Mouse (Mus musculus) hindbrain, embryonic 11.5 days (tissue): ENCODE measurements around the gene Ccdc69. TPM values are rescaled to one million over a fixed set of nuclear protein-coding genes. Genes with fewer than 3 reads are reported as not detected.

Source experiments
- ATAC-seq: fragments of 200-750 bp; cut with Nextera tagmentation; 2 replicates; pipeline ENCODE4 v1.8.0; 2017; ENCODE audit warnings: mild to moderate bottlenecking, moderate TSS enrichment, moderate library complexity; ENCODE audit not compliant: low FRiP score
- DNase-seq: peaks from one replicate; pipeline ENCODE4 v3.0.0-alpha.2; 2015; ENCODE audit warnings: low spot score
- H3K27ac ChIP-seq: fragments of 300-500 bp; sonication (generic); 2 replicates; pipeline ENCODE4 v1.5.1; 2014; ENCODE audit warnings: mild to moderate bottlenecking, low read depth, low read length
- H3K27me3 ChIP-seq: fragments of 300-500 bp; sonication (generic); 2 replicates; pipeline ENCODE4 v1.6.1; 2014; ENCODE audit warnings: mild to moderate bottlenecking, low read length, moderate library complexity, mixed read lengths; ENCODE audit not compliant: control insufficient read depth, insufficient read depth
- H3K36me3 ChIP-seq: fragments of 300-500 bp; sonication (generic); 2 replicates; pipeline ENCODE4 v1.6.1; 2014; ENCODE audit warnings: mild to moderate bottlenecking, low read length, moderate library complexity, mixed read lengths; ENCODE audit not compliant: control insufficient read depth, insufficient read depth
- H3K4me1 ChIP-seq: fragments of 300-500 bp; sonication (generic); replicated peaks from 2 replicates; pipeline ENCODE4 v1.6.1; 2014; ENCODE audit warnings: low read length, mixed read lengths; ENCODE audit not compliant: control insufficient read depth, insufficient read depth
- H3K4me2 ChIP-seq: fragments of 300-500 bp; sonication (generic); replicated peaks from 2 replicates; pipeline ENCODE4 v1.6.1; 2014; ENCODE audit warnings: mild to moderate bottlenecking, low read depth, low read length
- H3K4me3 ChIP-seq: fragments of 300-500 bp; sonication (generic); 2 replicates; pipeline ENCODE4 v1.5.1; 2014; ENCODE audit warnings: low read depth, low read length
- H3K9ac ChIP-seq: fragments of 300-500 bp; sonication (generic); 2 replicates; pipeline ENCODE4 v1.6.1; 2014; ENCODE audit warnings: low read depth, low read length
- H3K9me3 ChIP-seq: fragments of 300-500 bp; sonication (generic); 2 replicates; pipeline ENCODE4 v1.6.1; 2016; ENCODE audit warnings: low read length; ENCODE audit not compliant: control insufficient read depth
- WGBS: fragments of 180-500 bp; shearing (Covaris S2); extraction: QIAGEN DNeasy Blood & Tissue Kit; methylation state at CpG from one replicate; pipeline ENCODE4 v1.1.7; 2014; 5-methylcytosine and 5-hydroxymethylcytosine counted together
- polyA plus RNA-seq: library from polyadenylated mRNA; unstranded; fragments of >200 nt; fragmentation: Nextera tagmentation; extraction: Ambion mirVana; gene quantifications from 2 replicates; pipeline ENCODE4 v1.2.1, GENCODE M21; 2014

Gene Ccdc69
- polyA plus RNA-seq, 1 experiment from 2014 or later = 0.36 TPM

GRCm38 (mm10) chr11:55039591-55039990 is 38.3 kb downstream of the Ccdc69 start:
- Histone ChIP-seq H3K4me2 (no peak overlapping the region), H3K4me3 (no peak overlapping the region), H3K27ac (no peak overlapping the region), H3K27me3 (no peaks in the 10 kb centered on the region; the same call in 1 of the 2 replicates), H3K9me3 (no peaks in the 10 kb centered on the region), H3K36me3 (no peaks in the 10 kb centered on the region), H3K9ac (no peak overlapping the region), H3K4me1 (no peaks in the 10 kb centered on the region)
- ATAC-seq (no peak), DNase-seq (peak; percentile 82)
- 12% methylated on average over 9 of the region's 9 CpGs for WGBS

- Histone ChIP-seq H3K27ac (no peak overlapping the region), H3K4me3 (no peak overlapping the region), H3K9me3 (no peaks in the 10 kb centered on the region), H3K4me2 (no peak overlapping the region), H3K4me1 (no peaks in the 10 kb centered on the region; the same call in 1 of the 2 replicates), H3K27me3 (peaks cover 4% of the 10 kb centered on the region), H3K9ac (no peak overlapping the region), H3K36me3 (no peaks in the 10 kb centered on the region)
- WGBS = 16% methylated on average over 3 of the region's 3 CpGs
- no peak for DNase-seq
- no peak for ATAC-seq
Observed at GRCm38 (mm10) chr11:55036601-55037000, 41.3 kb downstream of the Ccdc69 start.

- H3K9me3 ChIP-seq = no peaks in the 10 kb centered on the region
- H3K4me1 ChIP-seq = no peaks in the 10 kb centered on the region; the same call in 1 of the 2 replicates
- DNase-seq (peak; percentile 75), ATAC-seq (peak; percentile 87)
- H3K4me3 ChIP-seq = peak within 1 kb of the TSS; percentile 41
- H3K9ac ChIP-seq = peak within 1 kb of the TSS; percentile 59
- peak within 1 kb of the TSS; percentile 94 for H3K4me2 ChIP-seq
- WGBS = 1% methylated on average over 39 of the region's 41 CpGs
- no peaks in the 10 kb centered on the region for H3K36me3 ChIP-seq
- no peak within 1 kb of the TSS for H3K27ac ChIP-seq
- H3K27me3 ChIP-seq = peaks cover 4% of the 10 kb centered on the region
Observed at GRCm38 (mm10) chr11:55033040-55033660, 44.8 kb downstream of the Ccdc69 start, which contains the start of gene Anxa6. Gene Anxa6 (minus strand): TSS chr11:55033445.

GRCm38 (mm10) chr11:55032286-55032685 is 45.6 kb downstream of the Ccdc69 start:
- H3K36me3 ChIP-seq = no peaks in the 10 kb centered on the region
- no peaks in the 10 kb centered on the region for H3K9me3 ChIP-seq
- H3K4me2 ChIP-seq = peak overlapping the region; percentile 94
- no peak overlapping the region for H3K27ac ChIP-seq
- H3K4me3 ChIP-seq = peak overlapping the region; percentile 41
- H3K4me1 ChIP-seq = no peaks in the 10 kb centered on the region; the same call in none of the 2 replicates
- 13% methylated on average over 5 of the region's 5 CpGs for WGBS
- peaks cover 4% of the 10 kb centered on the region for H3K27me3 ChIP-seq
- ATAC-seq = no peak
- H3K9ac ChIP-seq = no peak overlapping the region
- DNase-seq = no peak

- H3K4me3 ChIP-seq = peak overlapping the region; percentile 41
- H3K4me1 ChIP-seq = no peaks in the 10 kb centered on the region; the same call in none of the 2 replicates
- H3K27me3 ChIP-seq = peaks cover 4% of the 10 kb centered on the region
- DNase-seq (no peak), ATAC-seq (no peak)
- H3K9me3 ChIP-seq = no peaks in the 10 kb centered on the region
- peak overlapping the region; percentile 8 for H3K4me2 ChIP-seq
- no peaks in the 10 kb centered on the region for H3K36me3 ChIP-seq
- H3K9ac ChIP-seq = no peak overlapping the region
- H3K27ac ChIP-seq = no peak overlapping the region
- 38% methylated on average over 1 of the region's 4 CpGs for WGBS
Observed at GRCm38 (mm10) chr11:55031991-55032280, 46.0 kb downstream of the Ccdc69 start.

- 52% methylated on average over 10 of the region's 10 CpGs for WGBS
- H3K27me3 ChIP-seq = peaks cover 4% of the 10 kb centered on the region
- H3K4me1 ChIP-seq = no peaks in the 10 kb centered on the region; the same call in none of the 2 replicates
- H3K4me2 ChIP-seq = 0 out of 2 replicates have a peak overlapping the region, but pooled peaks have one; percentile 7
- ATAC-seq = no peak
- H3K9me3 ChIP-seq = no peaks in the 10 kb centered on the region
- no peak for DNase-seq
- H3K36me3 ChIP-seq = no peaks in the 10 kb centered on the region
- H3K4me3 ChIP-seq = no peak overlapping the region
- no peak overlapping the region for H3K9ac ChIP-seq
- no peak overlapping the region for H3K27ac ChIP-seq
Observed at GRCm38 (mm10) chr11:55031211-55031990, 46.5 kb downstream of the Ccdc69 start.

GRCm38 (mm10) chr11:55028509-55028908 is 49.4 kb downstream of the Ccdc69 start:
- ATAC-seq = no peak
- H3K36me3 ChIP-seq = no peaks in the 10 kb centered on the region
- H3K4me3 ChIP-seq = no peak overlapping the region
- H3K27ac ChIP-seq = no peak overlapping the region
- WGBS = 80% methylated on average over 2 of the region's 2 CpGs
- H3K27me3 ChIP-seq = no peaks in the 10 kb centered on the region
- H3K4me2 ChIP-seq = no peak overlapping the region
- no peak for DNase-seq
- peaks cover 2% of the 10 kb centered on the region for H3K4me1 ChIP-seq
- H3K9ac ChIP-seq = no peak overlapping the region
- no peaks in the 10 kb centered on the region for H3K9me3 ChIP-seq

GRCm38 (mm10) chr11:55027204-55027855 is 50.6 kb downstream of the Ccdc69 start:
- H3K4me2 ChIP-seq = no peak overlapping the region
- H3K4me1 ChIP-seq = peaks cover 11% of the 10 kb centered on the region
- no peaks in the 10 kb centered on the region for H3K9me3 ChIP-seq
- no peak overlapping the region for H3K9ac ChIP-seq
- H3K4me3 ChIP-seq = no peak overlapping the region
- no peak for ATAC-seq
- DNase-seq = no peak
- 69% methylated on average over 2 of the region's 2 CpGs for WGBS
- no peak overlapping the region for H3K27ac ChIP-seq
- H3K27me3 ChIP-seq = no peaks in the 10 kb centered on the region
- H3K36me3 ChIP-seq = no peaks in the 10 kb centered on the region
